Mouse (Mus musculus): ENCODE measurements around the gene Ogfrl1. TPM values are rescaled to one million over a fixed set of nuclear protein-coding genes. Genes with fewer than 3 reads are reported as not detected.
"Not testable (repeated sequence)": the region's sequence is repeated elsewhere in the genome, so short reads cannot be mapped to it uniquely, and the experiment has no call there.

Gene Ogfrl1
- total RNA-seq (2021): 10 to 100 TPM; 71.3 to 90.3 TPM
- long read RNA-seq, full-length matches to known transcripts: 117 of 252 reads
- long read RNA-seq, partial matches to known transcripts: 7 of 252 reads
- long read RNA-seq, other reads (novel, unspliced or antisense): 128 of 252 reads

GRCm38 (mm10) chr1:23397623-23398022, at the start of gene Ogfrl1:
Gene Ogfrl1 (minus strand): TSS chr1:23397772.
- no peak for DNase-seq (ENCODE audit: low spot score in 2 of 2)

- no peak for DNase-seq (ENCODE audit: low spot score in 2 of 2)
Measured at GRCm38 (mm10) chr1:23445736-23446424, 48.3 kb upstream of the Ogfrl1 start.

GRCm38 (mm10) chr1:23433612-23434011, 36.0 kb upstream of the Ogfrl1 start:
- DNase-seq (ENCODE audit: low spot score in 2 of 2): no peak

GRCm38 (mm10) chr1:23426447-23426846, 28.9 kb upstream of the Ogfrl1 start:
- DNase-seq (ENCODE audit: low spot score in 2 of 2): no peak

GRCm38 (mm10) chr1:23418941-23419340, 21.4 kb upstream of the Ogfrl1 start:
- no peak for DNase-seq (ENCODE audit: low spot score in 2 of 2)

- DNase-seq (ENCODE audit: low spot score in 2 of 2): no peak
Measured at GRCm38 (mm10) chr1:23418059-23418458, 20.5 kb upstream of the Ogfrl1 start.

GRCm38 (mm10) chr1:23417562-23417961, 20.0 kb upstream of the Ogfrl1 start:
- DNase-seq (ENCODE audit: low spot score in 2 of 2): no peak

GRCm38 (mm10) chr1:23411533-23411932, 14.0 kb upstream of the Ogfrl1 start:
- no peak for DNase-seq (ENCODE audit: low spot score in 2 of 2)

GRCm38 (mm10) chr1:23409960-23410359, 12.4 kb upstream of the Ogfrl1 start:
- DNase-seq (ENCODE audit: low spot score in 2 of 2): no peak

- DNase-seq (ENCODE audit: low spot score in 2 of 2): no peak
Measured at GRCm38 (mm10) chr1:23402401-23402800, 4.8 kb upstream of the Ogfrl1 start.

- DNase-seq (ENCODE audit: low spot score in 2 of 2): no peak
Measured at GRCm38 (mm10) chr1:23399552-23399951, 2.0 kb upstream of the Ogfrl1 start.

GRCm38 (mm10) chr1:23394356-23394755, 3.2 kb downstream of the Ogfrl1 start:
- DNase-seq (ENCODE audit: low spot score in 2 of 2): not testable (repeated sequence)

- DNase-seq (ENCODE audit: low spot score in 2 of 2): no peak
Measured at GRCm38 (mm10) chr1:23391744-23392143, 5.8 kb downstream of the Ogfrl1 start.

GRCm38 (mm10) chr1:23384326-23384725, 13.2 kb downstream of the Ogfrl1 start:
- no peak for DNase-seq (ENCODE audit: low spot score in 2 of 2)

- DNase-seq (ENCODE audit: low spot score in 2 of 2): peak; percentile 85 to 92
Measured at GRCm38 (mm10) chr1:23382806-23383653, 14.5 kb downstream of the Ogfrl1 start.

GRCm38 (mm10) chr1:23382461-23382805, 15.1 kb downstream of the Ogfrl1 start:
- DNase-seq (ENCODE audit: low spot score in 2 of 2): peak in 1 of 2 experiments; percentile 38

GRCm38 (mm10) chr1:23382037-23382436, 15.5 kb downstream of the Ogfrl1 start:
- no peak for DNase-seq (ENCODE audit: low spot score in 2 of 2)

- DNase-seq (ENCODE audit: low spot score in 2 of 2): peak; percentile 28 to 31
Measured at GRCm38 (mm10) chr1:23379911-23380740, 17.4 kb downstream of the Ogfrl1 start.

- no peak for DNase-seq (ENCODE audit: low spot score in 2 of 2)
Measured at GRCm38 (mm10) chr1:23379321-23379720, 18.3 kb downstream of the Ogfrl1 start.

- DNase-seq (ENCODE audit: low spot score in 2 of 2): no peak
Measured at GRCm38 (mm10) chr1:23377572-23377971, 20.0 kb downstream of the Ogfrl1 start.

- no peak for DNase-seq (ENCODE audit: low spot score in 2 of 2)
Measured at GRCm38 (mm10) chr1:23374156-23374555, 23.4 kb downstream of the Ogfrl1 start.
